Mouse (Mus musculus) heart, postnatal 0 days (tissue): ENCODE results near the gene 4930447C04Rik.

Experiments
- CTCF ChIP-seq: IDR thresholded peaks from 2 replicates; pipeline ENCODE4 v1.5.1; 2016; ENCODE audit warnings: antibody characterized with exemption, control low read depth, low read depth
- EP300 ChIP-seq: IDR thresholded peaks from 2 replicates; pipeline ENCODE4 v1.6.1; 2016; ENCODE audit warnings: antibody characterized with exemption, low read depth

- TF ChIP-seq CTCF (no peak), EP300 (no peak)
These were observed 4.9 kb upstream of the 4930447C04Rik start for GRCm38 (mm10) chr12:72945301-72946063.
